Mouse (Mus musculus): Measurements from ENCODE around the gene Gm13275. TPM values are rescaled to one million over a fixed set of nuclear protein-coding genes. Genes with fewer than 3 reads are reported as not detected.
A peak's percentile ranks its signal among the peaks of the same experiment; 100 is the strongest.
"Not testable (repeated sequence)": the region's sequence is repeated elsewhere in the genome, so short reads cannot be mapped to it uniquely, and the experiment has no call there.

Gene Gm13275
- polyA plus RNA-seq, 1 experiment from 2014 or later = not detected

- H3K4me3 ChIP-seq (ENCODE audit: low read length); ATAC-seq (ENCODE audit: low read depth); H3K4me2 ChIP-seq (ENCODE audit: low read depth, low read length); H3K9ac ChIP-seq (ENCODE audit: low read length); H3K36me3 ChIP-seq (ENCODE audit: control insufficient read depth, insufficient read depth, low read length); H3K27ac ChIP-seq (ENCODE audit: low read length); H3K9me3 ChIP-seq (ENCODE audit: control insufficient read depth, low read length); H3K4me1 ChIP-seq (replicated peaks; ENCODE audit: control insufficient read depth, insufficient read depth, low read length); H3K27me3 ChIP-seq (ENCODE audit: control insufficient read depth, insufficient read depth, low read depth, low read length): not testable (repeated sequence)
- WGBS = no CpG with 5 or more reads among the region's 27 CpGs
Measured at GRCm38 (mm10) chr4:88785409-88785808, 8.9 kb upstream of the Gm13275 start, which contains the start of gene Gm13276. Gm13276 (plus strand) TSS chr4:88785709.

- not testable (repeated sequence) for H3K27me3 ChIP-seq (ENCODE audit: control insufficient read depth, insufficient read depth, low read depth, low read length); ATAC-seq (ENCODE audit: low read depth); H3K4me2 ChIP-seq (ENCODE audit: low read depth, low read length); H3K27ac ChIP-seq (ENCODE audit: low read length); H3K4me1 ChIP-seq (replicated peaks; ENCODE audit: control insufficient read depth, insufficient read depth, low read length); H3K9ac ChIP-seq (ENCODE audit: low read length); H3K4me3 ChIP-seq (ENCODE audit: low read length); H3K36me3 ChIP-seq (ENCODE audit: control insufficient read depth, insufficient read depth, low read length); H3K9me3 ChIP-seq (ENCODE audit: control insufficient read depth, low read length)
- WGBS = 0% methylated on average over 2 of the region's 28 CpGs
Measured at GRCm38 (mm10) chr4:88788402-88788801, 5.9 kb upstream of the Gm13275 start, which contains the start of gene Gm13277. Gm13277 (plus strand) TSS chr4:88788632.

GRCm38 (mm10) chr4:88791250-88791649 is 3.0 kb upstream of the Gm13275 start, which contains the start of gene Gm13278:
Gm13278 (plus strand) TSS chr4:88791550.
- H3K4me3 ChIP-seq (ENCODE audit: low read length); H3K4me2 ChIP-seq (ENCODE audit: low read depth, low read length); H3K9me3 ChIP-seq (ENCODE audit: control insufficient read depth, low read length); H3K27ac ChIP-seq (ENCODE audit: low read length); ATAC-seq (ENCODE audit: low read depth); H3K4me1 ChIP-seq (replicated peaks; ENCODE audit: control insufficient read depth, insufficient read depth, low read length); H3K9ac ChIP-seq (ENCODE audit: low read length); H3K27me3 ChIP-seq (ENCODE audit: control insufficient read depth, insufficient read depth, low read depth, low read length); H3K36me3 ChIP-seq (ENCODE audit: control insufficient read depth, insufficient read depth, low read length): not testable (repeated sequence)
- WGBS = no CpG with 5 or more reads among the region's 28 CpGs

GRCm38 (mm10) chr4:88797097-88797496 is 2.8 kb downstream of the Gm13275 start, which contains the start of gene Gm13279:
Gm13279 (plus strand) TSS chr4:88797397.
- H3K27ac ChIP-seq (ENCODE audit: low read length); H3K4me1 ChIP-seq (replicated peaks; ENCODE audit: control insufficient read depth, insufficient read depth, low read length); ATAC-seq (ENCODE audit: low read depth); H3K36me3 ChIP-seq (ENCODE audit: control insufficient read depth, insufficient read depth, low read length); H3K27me3 ChIP-seq (ENCODE audit: control insufficient read depth, insufficient read depth, low read depth, low read length); H3K9ac ChIP-seq (ENCODE audit: low read length); H3K4me2 ChIP-seq (ENCODE audit: low read depth, low read length); H3K4me3 ChIP-seq (ENCODE audit: low read length); H3K9me3 ChIP-seq (ENCODE audit: control insufficient read depth, low read length): not testable (repeated sequence)
- WGBS = no CpG with 5 or more reads among the region's 28 CpGs

- whole genome bisulfite sequencing = 6% methylated on average over 2 of the region's 7 CpGs
- H3K36me3 ChIP-seq (ENCODE audit: control insufficient read depth, insufficient read depth, low read length); H3K9me3 ChIP-seq (ENCODE audit: control insufficient read depth, low read length); H3K4me3 ChIP-seq (ENCODE audit: low read length); H3K4me1 ChIP-seq (replicated peaks; ENCODE audit: control insufficient read depth, insufficient read depth, low read length); H3K27me3 ChIP-seq (ENCODE audit: control insufficient read depth, insufficient read depth, low read depth, low read length); H3K9ac ChIP-seq (ENCODE audit: low read length); H3K4me2 ChIP-seq (ENCODE audit: low read depth, low read length); ATAC-seq (ENCODE audit: low read depth); H3K27ac ChIP-seq (ENCODE audit: low read length): not testable (repeated sequence)
Measured at GRCm38 (mm10) chr4:88799365-88799764, 5.1 kb downstream of the Gm13275 start, which contains the start of gene Gm13285. Gm13285 (plus strand) TSS chr4:88799665.

- not testable (repeated sequence) for H3K4me1 ChIP-seq (replicated peaks; ENCODE audit: control insufficient read depth, insufficient read depth, low read length); H3K4me2 ChIP-seq (ENCODE audit: low read depth, low read length); ATAC-seq (ENCODE audit: low read depth); H3K4me3 ChIP-seq (ENCODE audit: low read length); H3K36me3 ChIP-seq (ENCODE audit: control insufficient read depth, insufficient read depth, low read length); H3K27ac ChIP-seq (ENCODE audit: low read length); H3K9ac ChIP-seq (ENCODE audit: low read length); H3K27me3 ChIP-seq (ENCODE audit: control insufficient read depth, insufficient read depth, low read depth, low read length); H3K9me3 ChIP-seq (ENCODE audit: control insufficient read depth, low read length)
- WGBS = no CpG with 5 or more reads among the region's 29 CpGs
Measured at GRCm38 (mm10) chr4:88802954-88803353, 8.7 kb downstream of the Gm13275 start, which contains the start of gene Gm13287. Gm13287 (plus strand) TSS chr4:88803254.

- H3K36me3 ChIP-seq (ENCODE audit: control insufficient read depth, insufficient read depth, low read length); H3K4me1 ChIP-seq (replicated peaks; ENCODE audit: control insufficient read depth, insufficient read depth, low read length); ATAC-seq (ENCODE audit: low read depth); H3K27ac ChIP-seq (ENCODE audit: low read length); H3K27me3 ChIP-seq (ENCODE audit: control insufficient read depth, insufficient read depth, low read depth, low read length); H3K9ac ChIP-seq (ENCODE audit: low read length); H3K9me3 ChIP-seq (ENCODE audit: control insufficient read depth, low read length): not testable (repeated sequence)
- H3K4me2 ChIP-seq (ENCODE audit: low read depth, low read length) = peak within 1 kb of the TSS; percentile 32; the same call in 1 of the 2 replicates
- peak within 1 kb of the TSS; percentile 26; the same call in 1 of the 2 replicates for H3K4me3 ChIP-seq (ENCODE audit: low read length)
- no CpG with 5 or more reads among the region's 8 CpGs for WGBS
Measured at GRCm38 (mm10) chr4:88805231-88805630, 10.9 kb downstream of the Gm13275 start, which contains the start of gene Gm13288. Gm13288 (plus strand) TSS chr4:88805531.

GRCm38 (mm10) chr4:88805761-88806160 is 11.5 kb downstream of the Gm13275 start:
- peak overlapping the region; percentile 26; the same call in 1 of the 2 replicates for H3K4me3 ChIP-seq (ENCODE audit: low read length)
- H3K4me2 ChIP-seq (ENCODE audit: low read depth, low read length) = peak overlapping the region; percentile 32; the same call in 1 of the 2 replicates
- no CpG with 5 or more reads among the region's 34 CpGs for WGBS

GRCm38 (mm10) chr4:88815928-88816327 is 21.6 kb downstream of the Gm13275 start, which contains the start of gene Ifna7:
Ifna7 (plus strand) TSS chr4:88816228.
- no peak within 1 kb of the TSS for H3K4me2 ChIP-seq (ENCODE audit: low read depth, low read length)
- no peak within 1 kb of the TSS for H3K9ac ChIP-seq (ENCODE audit: low read length)
- H3K4me3 ChIP-seq (ENCODE audit: low read length) = no peak within 1 kb of the TSS
- 52% methylated on average over 3 of the region's 3 CpGs for WGBS
- H3K27me3 ChIP-seq (ENCODE audit: control insufficient read depth, insufficient read depth, low read depth, low read length) = no peaks in the 10 kb centered on the region
- ATAC-seq (ENCODE audit: low read depth) = no peak
- no peaks in the 10 kb centered on the region for H3K36me3 ChIP-seq (ENCODE audit: control insufficient read depth, insufficient read depth, low read length)
- no peaks in the 10 kb centered on the region for H3K4me1 ChIP-seq (replicated peaks; ENCODE audit: control insufficient read depth, insufficient read depth, low read length)
- H3K27ac ChIP-seq (ENCODE audit: low read length) = no peak within 1 kb of the TSS
- no peaks in the 10 kb centered on the region for H3K9me3 ChIP-seq (ENCODE audit: control insufficient read depth, low read length)

More at GRCm38 (mm10) chr4:88805761-88806160, 11.5 kb downstream of the Gm13275 start:
- not testable (repeated sequence) for H3K27me3 ChIP-seq (ENCODE audit: control insufficient read depth, insufficient read depth, low read depth, low read length); ATAC-seq (ENCODE audit: low read depth); H3K36me3 ChIP-seq (ENCODE audit: control insufficient read depth, insufficient read depth, low read length); H3K9ac ChIP-seq (ENCODE audit: low read length); H3K27ac ChIP-seq (ENCODE audit: low read length); H3K4me1 ChIP-seq (replicated peaks; ENCODE audit: control insufficient read depth, insufficient read depth, low read length); H3K9me3 ChIP-seq (ENCODE audit: control insufficient read depth, low read length)
